8 mouse cellular contexts compared by ENCODE assay signal in genomic region chr8:104247054-104247907, GRCm38 (mm10). TPM values are rescaled to one million over a fixed set of nuclear protein-coding genes. Genes with fewer than 3 reads are reported as not detected.
DNase-seq lines count a peak whose midpoint lies in the region; ATAC-seq lines count a peak whose summit lies in the region.

No protein-coding gene starts in this region.

- WGBS in embryonic facial prominence, embryonic 14.5 days = 65% methylated on average over 22 of the region's 22 CpGs
- 73% methylated on average over 22 of the region's 22 CpGs for WGBS in hindbrain, embryonic 12.5 days
- 69% methylated on average over 22 of the region's 22 CpGs for WGBS in limb, embryonic 15.5 days
- 73% methylated on average over 22 of the region's 22 CpGs for WGBS in midbrain, embryonic 15.5 days

- peak overlapping the region; percentile 89 for H3K4me2 ChIP-seq in embryonic facial prominence, embryonic 14.5 days (ENCODE audit: low read depth, low read length)
- H3K4me2 ChIP-seq in hindbrain, embryonic 12.5 days (replicated peaks) = peak overlapping the region; percentile 82
- peak overlapping the region; percentile 73 for H3K4me2 ChIP-seq in limb, embryonic 15.5 days
- peak overlapping the region; percentile 74 for H3K4me2 ChIP-seq in midbrain, embryonic 15.5 days

- H3K4me3 ChIP-seq in embryonic facial prominence, embryonic 14.5 days (ENCODE audit: low read depth, low read length) = peak overlapping the region; percentile 88
- peak overlapping the region; percentile 85 for H3K4me3 ChIP-seq in hindbrain, embryonic 12.5 days
- peak overlapping the region; percentile 97 for H3K4me3 ChIP-seq in limb, embryonic 15.5 days
- H3K4me3 ChIP-seq in midbrain, embryonic 15.5 days = peak overlapping the region; percentile 73

- DNase-seq in adrenal gland, adult (ENCODE audit: inconsistent age in 2 of 2, low spot score in 1 of 2) = peak; percentile 45 to 60
- DNase-seq in adrenal gland, postnatal 25 days = no peak
- peak; percentile 16 for DNase-seq in embryonic facial prominence, embryonic 14.5 days (ENCODE audit: low spot score)
- peak; percentile 19 to 27 for DNase-seq in thymus, postnatal 10 days (ENCODE audit: low spot score in 2 of 2)
- DNase-seq in MN1 (ENCODE audit: low spot score) = no peak

- H3K27ac ChIP-seq in embryonic facial prominence, embryonic 14.5 days (replicated peaks; ENCODE audit: low read depth, low read length) = no peak overlapping the region
- H3K27ac ChIP-seq in hindbrain, embryonic 12.5 days = no peak overlapping the region
- 0 out of 2 replicates have a peak overlapping the region, but pooled peaks have one; percentile 75 for H3K27ac ChIP-seq in limb, embryonic 15.5 days
- H3K27ac ChIP-seq in midbrain, embryonic 15.5 days = no peak overlapping the region

- peaks cover 19% of the 10 kb centered on the region; the same call in 1 of the 2 replicates for H3K36me3 ChIP-seq in embryonic facial prominence, embryonic 14.5 days (ENCODE audit: control insufficient read depth, insufficient read depth, low read length)
- peaks cover 22% of the 10 kb centered on the region for H3K36me3 ChIP-seq in hindbrain, embryonic 12.5 days
- peaks cover 19% of the 10 kb centered on the region; the same call in 1 of the 2 replicates for H3K36me3 ChIP-seq in limb, embryonic 15.5 days
- peaks cover 5% of the 10 kb centered on the region for H3K36me3 ChIP-seq in midbrain, embryonic 15.5 days (replicated peaks)

- ATAC-seq in embryonic facial prominence, embryonic 14.5 days (ENCODE audit: low read depth) = no peak
- no peak for ATAC-seq in hindbrain, embryonic 12.5 days (ENCODE audit: low FRiP score)
- ATAC-seq in limb, embryonic 15.5 days (ENCODE audit: insufficient number of reproducible peaks, low FRiP score, low TSS enrichment, low read depth) = no peak
- ATAC-seq in midbrain, embryonic 15.5 days (replicated peaks) = no peak

- H3K9ac ChIP-seq in embryonic facial prominence, embryonic 14.5 days (ENCODE audit: low read depth, low read length) = peak overlapping the region; percentile 83
- H3K9ac ChIP-seq in hindbrain, embryonic 12.5 days = peak overlapping the region; percentile 89
- H3K9ac ChIP-seq in limb, embryonic 15.5 days = peak overlapping the region; percentile 75
- H3K9ac ChIP-seq in midbrain, embryonic 15.5 days = peak overlapping the region; percentile 82

- peaks cover 3% of the 10 kb centered on the region; the same call in 1 of the 2 replicates for H3K27me3 ChIP-seq in embryonic facial prominence, embryonic 14.5 days (replicated peaks; ENCODE audit: control insufficient read depth, insufficient read depth, low read length)
- no peaks in the 10 kb centered on the region for H3K27me3 ChIP-seq in hindbrain, embryonic 12.5 days
- no peaks in the 10 kb centered on the region for H3K27me3 ChIP-seq in limb, embryonic 15.5 days
- H3K27me3 ChIP-seq in midbrain, embryonic 15.5 days (replicated peaks) = no peaks in the 10 kb centered on the region

- no peaks in the 10 kb centered on the region for H3K9me3 ChIP-seq in embryonic facial prominence, embryonic 14.5 days (ENCODE audit: control insufficient read depth, low read length)
- no peaks in the 10 kb centered on the region for H3K9me3 ChIP-seq in hindbrain, embryonic 12.5 days (replicated peaks)
- no peaks in the 10 kb centered on the region for H3K9me3 ChIP-seq in limb, embryonic 15.5 days
- H3K9me3 ChIP-seq in midbrain, embryonic 15.5 days = no peaks in the 10 kb centered on the region

- peaks cover 13% of the 10 kb centered on the region for H3K4me1 ChIP-seq in embryonic facial prominence, embryonic 14.5 days (ENCODE audit: control insufficient read depth, insufficient read depth, low read length)
- peaks cover 23% of the 10 kb centered on the region for H3K4me1 ChIP-seq in hindbrain, embryonic 12.5 days
- H3K4me1 ChIP-seq in limb, embryonic 15.5 days = peaks cover 23% of the 10 kb centered on the region
- peaks cover 24% of the 10 kb centered on the region for H3K4me1 ChIP-seq in midbrain, embryonic 15.5 days

RNA-seq across cellular contexts. Expression of gene Tk2, which starts 1.1 kb away (rescaled TPM):
- total RNA-seq in adrenal gland, postnatal 25 days (2021) = 52.3 and 78.8 TPM in 2 replicates
- 16.4 and 21.2 TPM in 2 replicates for polyA plus RNA-seq in embryonic facial prominence, embryonic 14.5 days (2014; fragmentation: Nextera tagmentation; extraction: Ambion mirVana)
- polyA plus RNA-seq in hindbrain, embryonic 12.5 days (2016; fragmentation: Nextera tagmentation; extraction: Ambion mirVana) = 37.8 and 38.4 TPM in 2 replicates
- polyA plus RNA-seq in limb, embryonic 15.5 days (2015; fragmentation: Nextera tagmentation; extraction: Ambion mirVana) = 16.2 and 18.0 TPM in 2 replicates
- polyA plus RNA-seq in midbrain, embryonic 15.5 days (2015; fragmentation: Nextera tagmentation; extraction: Ambion mirVana) = 53.9 and 54.0 TPM in 2 replicates

RNA-seq across cellular contexts. Expression of gene Cklf, which starts 3.4 kb away (rescaled TPM):
- 81.7 and 94.0 TPM in 2 replicates for total RNA-seq in adrenal gland, postnatal 25 days (2021)
- 33.0 and 35.5 TPM in 2 replicates for polyA plus RNA-seq in embryonic facial prominence, embryonic 14.5 days (2014; fragmentation: Nextera tagmentation; extraction: Ambion mirVana)
- 40.7 and 48.2 TPM in 2 replicates for polyA plus RNA-seq in hindbrain, embryonic 12.5 days (2016; fragmentation: Nextera tagmentation; extraction: Ambion mirVana)
- 36.9 and 38.4 TPM in 2 replicates for polyA plus RNA-seq in limb, embryonic 15.5 days (2015; fragmentation: Nextera tagmentation; extraction: Ambion mirVana)
- polyA plus RNA-seq in midbrain, embryonic 15.5 days (2015; fragmentation: Nextera tagmentation; extraction: Ambion mirVana) = 29.2 and 32.3 TPM in 2 replicates

RNA-seq across cellular contexts. Expression of gene Cmtm2a, which starts 45.7 kb away (rescaled TPM):
- 0.97 and 3.6 TPM in 2 replicates for total RNA-seq in adrenal gland, postnatal 25 days (2021)
- not detected in 2 replicates for polyA plus RNA-seq in embryonic facial prominence, embryonic 14.5 days (2014; fragmentation: Nextera tagmentation; extraction: Ambion mirVana)
- not detected in 2 replicates for polyA plus RNA-seq in hindbrain, embryonic 12.5 days (2016; fragmentation: Nextera tagmentation; extraction: Ambion mirVana)
- polyA plus RNA-seq in limb, embryonic 15.5 days (2015; fragmentation: Nextera tagmentation; extraction: Ambion mirVana) = not detected in 2 replicates
- polyA plus RNA-seq in midbrain, embryonic 15.5 days (2015; fragmentation: Nextera tagmentation; extraction: Ambion mirVana) = not detected in 2 replicates

Comparison
In these comparisons a context has a peak if more than half of its experiments do, and no peak if none do; other contexts are left out.
1. DNase-seq: peak in adrenal gland, adult (2 of 2), embryonic facial prominence, embryonic 14.5 days (single experiment) and thymus, postnatal 10 days (2 of 2); none in adrenal gland, postnatal 25 days (single experiment) and MN1 (single experiment).
2. Peak in every context shown above with its lines, with median percentiles within 50 percentile points of each other: H3K4me2 ChIP-seq, H3K4me3 ChIP-seq and H3K9ac ChIP-seq.